ENCODE assay signal across 22 mouse cellular contexts in genomic region chr13:109909111-109909510, GRCm38 (mm10).
"Had no signal": no experiment of that assay in that cellular context is flagged by ENCODE, and none has a peak within 500 bp of the region (broad histone marks: within the 10 kb centered on the region; RNA-seq: fewer than 3 reads in every experiment).

No protein-coding gene starts in this region.

- H3K4me2 ChIP-seq: kidney, embryonic 15.5 days; liver, embryonic 11.5 days; lung, embryonic 15.5 days; midbrain, embryonic 15.5 days; neural tube, embryonic 12.5 days; neural tube, embryonic 15.5 days; stomach, embryonic 15.5 days had no signal

- H3K9ac ChIP-seq: kidney, embryonic 15.5 days; liver, embryonic 14.5 days; lung, embryonic 15.5 days; midbrain, embryonic 15.5 days; neural tube, embryonic 12.5 days; neural tube, embryonic 15.5 days; stomach, embryonic 15.5 days had no signal

- H3K4me3 ChIP-seq: kidney, embryonic 15.5 days; left cerebral cortex, adult 2 months; lung, embryonic 15.5 days; megakaryocyte, embryonic 14.5 days; midbrain, embryonic 10.5 days; midbrain, embryonic 15.5 days; neural tube, embryonic 12.5 days; neural tube, embryonic 15.5 days; stomach, embryonic 15.5 days had no signal

- ATAC-seq: midbrain, embryonic 15.5 days had no signal

- H3K9me3 ChIP-seq: kidney, embryonic 15.5 days; lung, embryonic 15.5 days; megakaryocyte, embryonic 14.5 days; midbrain, embryonic 10.5 days; midbrain, embryonic 15.5 days; neural tube, embryonic 12.5 days; neural tube, embryonic 15.5 days; stomach, embryonic 15.5 days had no signal

- H3K27ac ChIP-seq: kidney, embryonic 15.5 days; left cerebral cortex, adult 2 months; liver, embryonic 14.5 days; lung, embryonic 15.5 days; midbrain, embryonic 10.5 days; midbrain, embryonic 15.5 days; neural tube, embryonic 12.5 days; neural tube, embryonic 15.5 days; stomach, embryonic 15.5 days had no signal

- H3K36me3 ChIP-seq: kidney, embryonic 15.5 days; lung, embryonic 15.5 days; midbrain, embryonic 10.5 days; midbrain, embryonic 15.5 days; neural tube, embryonic 12.5 days; neural tube, embryonic 15.5 days; stomach, embryonic 15.5 days had no signal

- H3K27me3 ChIP-seq: lung, embryonic 15.5 days; midbrain, embryonic 15.5 days; neural tube, embryonic 12.5 days; neural tube, embryonic 15.5 days; stomach, embryonic 15.5 days had no signal

- DNase-seq: kidney, postnatal 10 days; kidney, postnatal 36 days; layer of hippocampus, postnatal 36 days; lung, adult 18-20 months; lung, postnatal 10 days; lung, postnatal 36 days; right cerebral cortex, adult 18-20 months; right cerebral cortex, postnatal 14 days; right cerebral cortex, postnatal 4 days; spleen, adult 18-20 months; thymus, postnatal 25 days had no signal
